Mouse (Mus musculus) G1E (cell line): ENCODE data around the gene Yeats4.

Experiments used
- CTCF ChIP-seq: IDR thresholded peaks from 2 replicates; pipeline ENCODE4 v1.5.1; 2012; ENCODE audit warnings: low read depth, low read length, inconsistent platforms, mixed read lengths
- GATA1 ChIP-seq: IDR thresholded peaks from 2 replicates; pipeline ENCODE4 v1.6.1; 2012; ENCODE audit warnings: borderline replicate concordance, low read length, inconsistent platforms, mixed read lengths
- GATA2 ChIP-seq: IDR thresholded peaks from 2 replicates; pipeline ENCODE4 v1.6.1; 2012; ENCODE audit warnings: low read depth, low read length, inconsistent platforms, borderline replicate concordance
- TAL1 ChIP-seq: conservative IDR thresholded peaks from 2 replicates; pipeline ENCODE4 v1.6.1; 2012; ENCODE audit warnings: low read depth, low read length, inconsistent platforms, mixed read lengths

- TF ChIP-seq CTCF = no peak
- no peak for TF ChIP-seq TAL1
- TF ChIP-seq GATA1 = no peak
- no peak for TF ChIP-seq GATA2
Measured at GRCm38 (mm10) chr10:117202981-117203557, 21.2 kb downstream of the Yeats4 start.
